Mouse (Mus musculus): ENCODE results near the gene Mrpl35. TPM values are rescaled to one million over a fixed set of nuclear protein-coding genes. Genes with fewer than 3 reads are reported as not detected.

Gene Mrpl35
- 0.35 and 1.2 TPM in 2 replicates for polyA plus RNA-seq (2012; ENCODE audit: low replicate concordance)

DNA sequence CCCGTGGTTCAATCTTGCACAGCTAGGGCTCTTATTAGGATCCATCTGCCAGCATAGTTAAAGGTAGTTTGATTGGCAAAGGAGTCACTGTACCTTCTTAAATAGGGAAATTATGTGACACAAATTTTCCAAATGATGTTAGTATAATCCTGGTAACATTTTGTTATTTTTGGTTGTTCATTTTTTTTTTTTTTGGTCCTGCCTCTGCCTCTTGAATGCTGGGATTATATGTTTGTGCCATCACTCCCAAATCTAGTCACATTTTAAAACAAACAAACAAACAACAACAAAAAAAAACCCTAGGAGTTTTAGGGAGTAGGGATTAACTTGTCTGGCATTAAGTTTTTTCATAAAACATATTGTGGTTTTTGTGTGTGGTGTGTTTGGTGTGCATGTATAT lies at the start of gene Mrpl35:
TSS of gene Mrpl35 (minus strand) at position 101 of the 400 bp plus-strand sequence.

DNA sequence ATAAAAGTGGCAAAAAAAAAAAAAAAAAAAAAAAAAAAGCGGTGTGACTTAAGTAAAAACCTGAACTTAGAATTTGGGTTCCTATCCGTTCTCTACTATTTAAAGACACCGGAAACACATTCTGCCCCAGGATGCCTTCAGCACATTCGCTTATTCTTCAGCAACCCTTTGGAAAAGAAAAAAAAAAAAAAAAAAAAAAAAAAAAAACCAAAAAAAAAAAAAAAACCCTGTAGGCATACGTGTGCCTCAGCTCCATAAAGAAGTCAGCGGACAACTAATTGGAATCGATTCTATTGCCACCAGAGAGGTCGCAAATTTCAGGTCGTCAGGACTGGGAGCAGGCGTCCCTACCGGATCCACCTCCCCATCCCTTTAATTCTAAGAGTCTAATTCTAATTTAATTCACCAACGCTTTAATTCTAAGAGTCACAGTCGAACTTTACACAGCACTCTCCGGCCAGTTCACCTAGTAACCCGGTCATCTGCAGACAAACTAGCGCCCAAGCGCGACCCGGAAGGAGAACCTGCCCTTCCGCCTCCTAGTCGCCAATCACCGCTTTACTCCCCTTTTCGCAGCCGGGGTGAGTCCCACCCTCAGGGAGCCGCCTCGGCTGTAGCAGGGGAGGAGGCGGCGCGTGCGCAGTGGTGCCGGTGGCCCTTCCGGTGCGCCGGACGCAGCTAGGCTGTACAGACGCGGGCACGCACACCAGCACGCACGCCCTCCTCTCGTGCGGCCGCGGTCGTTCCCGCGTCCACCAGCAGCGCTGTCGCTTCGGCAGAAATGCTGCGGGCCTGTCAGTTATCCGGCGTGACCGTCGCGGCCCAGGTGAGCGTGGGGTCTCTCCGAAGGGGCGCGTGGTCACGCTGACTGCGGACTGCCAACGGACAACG lies 4.2 kb upstream of the Mrpl35 start, which contains the start of gene Immt:
TSS of gene Immt (plus strand) at position 642 of the 891 bp plus-strand sequence.

Other genes starting within 250 kb of the Mrpl35 start
- 4.5 and 10.5 TPM in 2 replicates for gene Kdm3a, start 194.0 kb downstream of the Mrpl35 start, polyA plus RNA-seq (2012; ENCODE audit: low replicate concordance)
- gene Reep1, start 119.4 kb downstream of the Mrpl35 start, polyA plus RNA-seq (2012; ENCODE audit: low replicate concordance) = 0.13 and 0.15 TPM in 2 replicates
- 11.9 and 24.3 TPM in 2 replicates for gene Immt, start 4.4 kb upstream of the Mrpl35 start, polyA plus RNA-seq (2012; ENCODE audit: low replicate concordance)
- gene Ptcd3, start 81.8 kb upstream of the Mrpl35 start, polyA plus RNA-seq (2012; ENCODE audit: low replicate concordance) = 2.7 and 4.1 TPM in 2 replicates
- 9.4 and 17.2 TPM in 2 replicates for gene Polr1a, start 82.1 kb upstream of the Mrpl35 start, polyA plus RNA-seq (2012; ENCODE audit: low replicate concordance)